Mouse (Mus musculus) forebrain, embryonic 11.5 days (tissue): Measurements from ENCODE around the gene Gm826. TPM values are rescaled to one million over a fixed set of nuclear protein-coding genes. Genes with fewer than 3 reads are reported as not detected.

Source experiments
- ATAC-seq: fragments of 200-750 bp; cut with Nextera tagmentation; replicated peaks from 2 replicates; pipeline ENCODE4 v1.8.0; 2017; ENCODE audit warnings: moderate TSS enrichment; ENCODE audit not compliant: low FRiP score
- DNase-seq: peaks from one replicate; pipeline ENCODE4 v3.0.0-alpha.2; 2017; ENCODE audit warnings: low spot score
- H3K27ac ChIP-seq: fragments of 300-500 bp; sonication (generic); 2 replicates; pipeline ENCODE4 v1.5.1; 2014; ENCODE audit warnings: low read depth, low read length
- H3K27me3 ChIP-seq: fragments of 300-500 bp; sonication (generic); 2 replicates; pipeline ENCODE4 v1.6.1; 2014; ENCODE audit warnings: mild to moderate bottlenecking, low read length, mixed read lengths; ENCODE audit not compliant: control insufficient read depth, insufficient read depth
- H3K36me3 ChIP-seq: fragments of 300-500 bp; sonication (generic); 2 replicates; pipeline ENCODE4 v1.6.1; 2014; ENCODE audit warnings: mild to moderate bottlenecking, low read length, moderate library complexity, mixed read lengths; ENCODE audit not compliant: control insufficient read depth, insufficient read depth
- H3K4me1 ChIP-seq: fragments of 300-500 bp; sonication (generic); replicated peaks from 2 replicates; pipeline ENCODE4 v1.6.1; 2014; ENCODE audit warnings: low read length, mixed read lengths; ENCODE audit not compliant: control insufficient read depth, insufficient read depth
- H3K4me2 ChIP-seq: fragments of 300-500 bp; sonication (generic); 2 replicates; pipeline ENCODE4 v1.6.1; 2014; ENCODE audit warnings: low read depth, mild to moderate bottlenecking, low read length, moderate library complexity, mixed read lengths; ENCODE audit not compliant: severe bottlenecking
- H3K4me3 ChIP-seq: fragments of 300-500 bp; sonication (generic); 2 replicates; pipeline ENCODE4 v1.5.1; 2014; ENCODE audit warnings: low read depth, low read length
- H3K9ac ChIP-seq: fragments of 300-500 bp; sonication (generic); 2 replicates; pipeline ENCODE4 v1.6.1; 2014; ENCODE audit warnings: low read length
- H3K9me3 ChIP-seq: fragments of 300-500 bp; sonication (generic); 2 replicates; pipeline ENCODE4 v1.6.1; 2016; ENCODE audit warnings: low read length, mixed read lengths; ENCODE audit not compliant: control insufficient read depth
- WGBS: fragments of 180-500 bp; shearing (Covaris S2); extraction: QIAGEN DNeasy Blood & Tissue Kit; methylation state at CpG from one replicate; pipeline ENCODE4 v1.1.7; 2014; 5-methylcytosine and 5-hydroxymethylcytosine counted together
- polyA plus RNA-seq: library from polyadenylated mRNA; unstranded; fragments of >200 nt; fragmentation: Nextera tagmentation; extraction: Ambion mirVana; gene quantifications from 2 replicates; pipeline ENCODE4 v1.2.1, GENCODE M21; 2014

Gene Gm826
- polyA plus RNA-seq, 1 experiment from 2014 or later = not detected

GRCm38 (mm10) chr2:160345644-160346043 is 11.7 kb upstream of the Gm826 start:
- no peaks in the 10 kb centered on the region for H3K9me3 ChIP-seq
- ATAC-seq (no peak), DNase-seq (no peak)
- H3K9ac ChIP-seq = no peak overlapping the region
- no peak overlapping the region for H3K27ac ChIP-seq
- no peak overlapping the region for H3K4me3 ChIP-seq
- H3K4me1 ChIP-seq = peaks cover 3% of the 10 kb centered on the region; the same call in 1 of the 2 replicates
- H3K36me3 ChIP-seq = no peaks in the 10 kb centered on the region
- no peak overlapping the region for H3K4me2 ChIP-seq
- no peaks in the 10 kb centered on the region; the same call in 1 of the 2 replicates for H3K27me3 ChIP-seq

GRCm38 (mm10) chr2:160340121-160340520 is 6.2 kb upstream of the Gm826 start:
- Histone ChIP-seq H3K36me3 (no peaks in the 10 kb centered on the region), H3K27ac (no peak overlapping the region), H3K27me3 (no peaks in the 10 kb centered on the region; the same call in 1 of the 2 replicates), H3K9me3 (no peaks in the 10 kb centered on the region), H3K9ac (no peak overlapping the region), H3K4me3 (no peak overlapping the region), H3K4me2 (no peak overlapping the region), H3K4me1 (no peaks in the 10 kb centered on the region)
- DNase-seq (no peak), ATAC-seq (no peak)
- WGBS = 72% methylated on average over 4 of the region's 4 CpGs

GRCm38 (mm10) chr2:160339595-160339994 is 5.6 kb upstream of the Gm826 start:
- no peaks in the 10 kb centered on the region for H3K4me1 ChIP-seq
- 94% methylated on average over 5 of the region's 5 CpGs for WGBS
- no peak for ATAC-seq

GRCm38 (mm10) chr2:160336053-160336452 is 2.1 kb upstream of the Gm826 start:
- H3K27me3 ChIP-seq = peaks cover 2% of the 10 kb centered on the region
- DNase-seq (no peak), ATAC-seq (no peak)
- no peak overlapping the region for H3K9ac ChIP-seq
- no peak overlapping the region for H3K4me2 ChIP-seq
- WGBS = 64% methylated on average over 2 of the region's 2 CpGs
- H3K9me3 ChIP-seq = no peaks in the 10 kb centered on the region
- no peak overlapping the region for H3K27ac ChIP-seq
- H3K36me3 ChIP-seq = no peaks in the 10 kb centered on the region
- no peak overlapping the region for H3K4me3 ChIP-seq
- H3K4me1 ChIP-seq = no peaks in the 10 kb centered on the region

More at GRCm38 (mm10) chr2:160339595-160339994, 5.6 kb upstream of the Gm826 start:
- no peaks in the 10 kb centered on the region; the same call in 1 of the 2 replicates for H3K27me3 ChIP-seq
- no peak for DNase-seq
- no peak overlapping the region for H3K4me3 ChIP-seq
- H3K9me3 ChIP-seq = no peaks in the 10 kb centered on the region
- H3K27ac ChIP-seq = no peak overlapping the region
- no peak overlapping the region for H3K9ac ChIP-seq
- H3K36me3 ChIP-seq = no peaks in the 10 kb centered on the region
- H3K4me2 ChIP-seq = no peak overlapping the region

GRCm38 (mm10) chr2:160335043-160335442 is 1.1 kb upstream of the Gm826 start:
- no peaks in the 10 kb centered on the region for H3K36me3 ChIP-seq
- no peak for DNase-seq

GRCm38 (mm10) chr2:160332516-160333325 is 1.2 kb downstream of the Gm826 start:
- no peak overlapping the region for H3K4me2 ChIP-seq
- peaks cover 2% of the 10 kb centered on the region; the same call in 1 of the 2 replicates for H3K27me3 ChIP-seq
- H3K9ac ChIP-seq = no peak overlapping the region
- H3K27ac ChIP-seq = no peak overlapping the region
- no peaks in the 10 kb centered on the region for H3K36me3 ChIP-seq
- ATAC-seq (no peak), DNase-seq (no peak)
- H3K4me3 ChIP-seq = no peak overlapping the region
- 92% methylated on average over 12 of the region's 12 CpGs for WGBS
- H3K9me3 ChIP-seq = no peaks in the 10 kb centered on the region
- H3K4me1 ChIP-seq = no peaks in the 10 kb centered on the region

More at GRCm38 (mm10) chr2:160335043-160335442, 1.1 kb upstream of the Gm826 start:
- Histone ChIP-seq H3K9ac (no peak overlapping the region), H3K9me3 (no peaks in the 10 kb centered on the region), H3K4me1 (no peaks in the 10 kb centered on the region), H3K27ac (no peak overlapping the region), H3K27me3 (peaks cover 2% of the 10 kb centered on the region; the same call in 1 of the 2 replicates), H3K4me3 (no peak overlapping the region), H3K4me2 (no peak overlapping the region)
- WGBS = 88% methylated on average over 1 of the region's 1 CpGs
- no peak for ATAC-seq

GRCm38 (mm10) chr2:160328886-160329285 is 5.1 kb downstream of the Gm826 start:
- Histone ChIP-seq H3K36me3 (no peaks in the 10 kb centered on the region), H3K9me3 (no peaks in the 10 kb centered on the region), H3K27me3 (peaks cover 2% of the 10 kb centered on the region; the same call in 1 of the 2 replicates), H3K4me3 (no peak overlapping the region), H3K4me1 (no peaks in the 10 kb centered on the region), H3K27ac (no peak overlapping the region), H3K4me2 (no peak overlapping the region), H3K9ac (no peak overlapping the region)
- WGBS = 58% methylated on average over 9 of the region's 9 CpGs
- DNase-seq (peak; percentile 51), ATAC-seq (no peak)

GRCm38 (mm10) chr2:160327716-160328115 is 6.2 kb downstream of the Gm826 start:
- Histone ChIP-seq H3K4me1 (no peaks in the 10 kb centered on the region), H3K36me3 (no peaks in the 10 kb centered on the region)
- WGBS = 85% methylated on average over 4 of the region's 4 CpGs

GRCm38 (mm10) chr2:160327167-160327566 is 6.8 kb downstream of the Gm826 start:
- ATAC-seq (no peak), DNase-seq (no peak)
- no peaks in the 10 kb centered on the region for H3K9me3 ChIP-seq
- WGBS = 47% methylated on average over 4 of the region's 4 CpGs
- H3K27me3 ChIP-seq = no peaks in the 10 kb centered on the region
- H3K9ac ChIP-seq = no peak overlapping the region
- H3K27ac ChIP-seq = no peak overlapping the region
- H3K4me1 ChIP-seq = no peaks in the 10 kb centered on the region
- no peak overlapping the region for H3K4me2 ChIP-seq
- H3K36me3 ChIP-seq = no peaks in the 10 kb centered on the region
- H3K4me3 ChIP-seq = no peak overlapping the region

More at GRCm38 (mm10) chr2:160327716-160328115, 6.2 kb downstream of the Gm826 start:
- H3K9ac ChIP-seq = no peak overlapping the region
- H3K27ac ChIP-seq = no peak overlapping the region
- no peaks in the 10 kb centered on the region for H3K27me3 ChIP-seq
- DNase-seq = no peak
- H3K4me3 ChIP-seq = no peak overlapping the region
- no peak for ATAC-seq
- no peaks in the 10 kb centered on the region for H3K9me3 ChIP-seq
- H3K4me2 ChIP-seq = no peak overlapping the region
